Mouse (Mus musculus) kidney, postnatal 0 days (tissue): Measurements from ENCODE around the gene Trim46. TPM values are rescaled to one million over a fixed set of nuclear protein-coding genes. Genes with fewer than 3 reads are reported as not detected.

Source experiments
- ATAC-seq: fragments of 200-750 bp; cut with Nextera tagmentation; replicated peaks from 2 replicates; pipeline ENCODE4 v1.8.0; 2017; ENCODE audit warnings: low read depth, moderate number of reproducible peaks, moderate TSS enrichment, moderate library complexity; ENCODE audit not compliant: low FRiP score
- DNase-seq: peaks from one replicate; pipeline ENCODE4 v3.0.0-alpha.2; 2016; ENCODE audit warnings: low spot score
- H3K27ac ChIP-seq: fragments of 300-500 bp; sonication (generic); 2 replicates; pipeline ENCODE4 v1.5.1; 2014; ENCODE audit warnings: mild to moderate bottlenecking
- H3K27me3 ChIP-seq: fragments of 300-500 bp; sonication (generic); 2 replicates; pipeline ENCODE4 v1.6.1; 2014; ENCODE audit warnings: low read length, mixed read lengths; ENCODE audit not compliant: insufficient read depth
- H3K36me3 ChIP-seq: fragments of 300-500 bp; sonication (generic); 2 replicates; pipeline ENCODE4 v1.6.1; 2014; ENCODE audit warnings: low read length, mixed read lengths; ENCODE audit not compliant: insufficient read depth
- H3K4me1 ChIP-seq: fragments of 300-500 bp; sonication (generic); replicated peaks from 2 replicates; pipeline ENCODE4 v1.6.1; 2014; ENCODE audit warnings: antibody characterized with exemption, low read length, mixed read lengths; ENCODE audit not compliant: insufficient read depth
- H3K4me2 ChIP-seq: fragments of 300-500 bp; sonication (generic); 2 replicates; pipeline ENCODE4 v1.6.1; 2014; ENCODE audit warnings: mild to moderate bottlenecking, low read length, moderate library complexity, mixed read lengths
- H3K4me3 ChIP-seq: fragments of 300-500 bp; sonication (generic); replicated peaks from 2 replicates; pipeline ENCODE4 v1.5.1; 2014; ENCODE audit warnings: low read depth, low read length
- H3K9ac ChIP-seq: fragments of 300-500 bp; sonication (generic); 2 replicates; pipeline ENCODE4 v1.6.1; 2014; ENCODE audit warnings: low read depth, low read length
- H3K9me3 ChIP-seq: fragments of 300-500 bp; sonication (generic); replicated peaks from 2 replicates; pipeline ENCODE4 v1.6.1; 2016; ENCODE audit warnings: low read length, inconsistent platforms, mixed read lengths
- CTCF ChIP-seq: IDR thresholded peaks from 2 replicates; pipeline ENCODE4 v1.5.1; 2016; ENCODE audit warnings: antibody characterized with exemption, low read depth, mild to moderate bottlenecking, moderate library complexity
- WGBS: fragments of 180-500 bp; shearing (Covaris S2); extraction: QIAGEN DNeasy Blood & Tissue Kit; methylation state at CpG from one replicate; pipeline ENCODE4 v1.1.7; 2014; 5-methylcytosine and 5-hydroxymethylcytosine counted together
- polyA plus RNA-seq: library from polyadenylated mRNA; unstranded; fragments of >200 nt; fragmentation: Nextera tagmentation; extraction: Ambion mirVana; gene quantifications from 2 replicates; pipeline ENCODE4 v1.2.1, GENCODE M21; 2015

The Trim46 gene
- polyA plus RNA-seq, 1 experiment from 2014 or later: 3.7 TPM

GRCm38 (mm10) chr3:89250435-89251040 lies 4.4 kb upstream of the Trim46 start:
- 19% methylated on average over 7 of the region's 7 CpGs for WGBS
- DNase-seq (peak; percentile 79), ATAC-seq (peak; percentile 17; the same call in 1 of the 2 replicates)
- H3K36me3 ChIP-seq: no peaks in the 10 kb centered on the region
- 0 out of 2 replicates have a peak overlapping the region, but pooled peaks have one; percentile 29 for H3K4me2 ChIP-seq
- no peaks in the 10 kb centered on the region for H3K27me3 ChIP-seq
- no peaks in the 10 kb centered on the region for H3K9me3 ChIP-seq
- TF ChIP-seq CTCF: peak; percentile 88
- peaks cover 14% of the 10 kb centered on the region for H3K4me1 ChIP-seq
- H3K4me3 ChIP-seq: no peak overlapping the region
- H3K9ac ChIP-seq: no peak overlapping the region
- H3K27ac ChIP-seq: peak overlapping the region; percentile 77

DNA sequence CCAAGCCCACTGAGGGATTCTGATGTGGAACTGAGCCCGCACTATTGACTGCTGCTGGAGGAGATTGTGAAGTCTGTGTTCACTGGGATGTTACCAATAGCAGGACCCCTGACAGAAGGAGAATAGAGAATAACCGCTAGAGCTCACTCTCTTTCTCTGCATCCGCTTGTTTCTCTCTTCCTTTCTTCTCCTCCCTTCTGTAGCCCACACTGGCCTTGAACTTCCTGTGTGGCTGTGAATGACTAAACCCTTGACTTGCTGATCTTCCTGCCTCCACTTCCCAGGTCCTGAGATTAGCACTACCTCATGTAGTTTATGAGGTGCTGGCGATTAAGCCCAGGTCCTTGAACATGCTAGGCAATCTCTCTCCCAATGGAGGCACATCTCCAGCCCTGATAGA lies 1.4 kb upstream of the Trim46 start:
- no peak for ATAC-seq
- no peaks in the 10 kb centered on the region for H3K9me3 ChIP-seq
- 77% methylated on average over 4 of the region's 4 CpGs for whole genome bisulfite sequencing
- TF ChIP-seq CTCF: no peak
- H3K27ac ChIP-seq: no peak overlapping the region
- H3K4me3 ChIP-seq: no peak overlapping the region
- H3K9ac ChIP-seq: peak overlapping the region; percentile 72; the same call in 1 of the 2 replicates
- no peak for DNase-seq
- no peaks in the 10 kb centered on the region for H3K36me3 ChIP-seq
- peaks cover 29% of the 10 kb centered on the region for H3K4me1 ChIP-seq
- no peaks in the 10 kb centered on the region for H3K27me3 ChIP-seq
- peak overlapping the region; percentile 80 for H3K4me2 ChIP-seq

DNA sequence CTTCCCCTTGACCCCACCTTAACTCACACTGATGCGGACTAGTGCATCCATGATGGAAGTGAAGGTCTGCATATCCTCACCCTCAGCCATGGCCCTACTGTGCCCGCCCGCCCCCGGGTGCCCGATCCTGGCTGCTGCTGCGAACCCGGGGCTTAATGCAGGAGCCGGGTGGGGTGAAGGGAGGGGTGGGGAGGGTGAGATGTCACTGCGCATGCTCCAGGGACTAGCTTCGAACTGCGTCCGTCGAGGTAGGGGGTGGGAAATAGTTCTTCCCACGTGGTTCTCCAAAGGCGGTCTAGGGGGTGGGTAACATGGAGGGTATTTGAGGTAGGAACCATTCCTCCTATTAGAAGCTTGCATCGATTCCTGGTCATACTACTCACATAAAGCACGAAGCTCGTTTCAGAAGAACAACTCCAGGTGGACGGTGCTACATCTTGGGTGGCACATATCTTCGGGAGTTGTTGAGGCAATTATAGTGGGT lies 379 bp downstream of the Trim46 start, which contains the start of gene Krtcap2:
Gene Krtcap2, plus strand, starts transcription at position 279 of the 484 bp plus-strand sequence.
- Histone ChIP-seq H3K4me2 (peak within 1 kb of the TSS; percentile 80), H3K4me3 (peak within 1 kb of the TSS; percentile 76), H3K9ac (peak within 1 kb of the TSS; percentile 72), H3K27ac (peak within 1 kb of the TSS; percentile 62), H3K4me1 (peaks cover 18% of the 10 kb centered on the region), H3K9me3 (no peaks in the 10 kb centered on the region), H3K36me3 (no peaks in the 10 kb centered on the region), H3K27me3 (no peaks in the 10 kb centered on the region)
- DNase-seq: no peak
- WGBS: 3% methylated on average over 20 of the region's 20 CpGs
- ATAC-seq: peak; percentile 11; the same call in 1 of the 2 replicates
- TF ChIP-seq CTCF: no peak

GRCm38 (mm10) chr3:89244982-89245687 lies 974 bp downstream of the Trim46 start:
- ATAC-seq (0 out of 2 replicates have a peak, but pooled peaks have one; percentile 8), DNase-seq (peak; percentile 26)
- no peak for TF ChIP-seq CTCF
- Histone ChIP-seq H3K36me3 (no peaks in the 10 kb centered on the region), H3K4me1 (peaks cover 15% of the 10 kb centered on the region), H3K4me3 (peak overlapping the region; percentile 34), H3K4me2 (peak overlapping the region; percentile 80), H3K27me3 (no peaks in the 10 kb centered on the region), H3K9ac (peak overlapping the region; percentile 47; the same call in 1 of the 2 replicates), H3K9me3 (no peaks in the 10 kb centered on the region), H3K27ac (peak overlapping the region; percentile 36; the same call in 1 of the 2 replicates)
- 0% methylated on average over 16 of the region's 26 CpGs for WGBS

DNA sequence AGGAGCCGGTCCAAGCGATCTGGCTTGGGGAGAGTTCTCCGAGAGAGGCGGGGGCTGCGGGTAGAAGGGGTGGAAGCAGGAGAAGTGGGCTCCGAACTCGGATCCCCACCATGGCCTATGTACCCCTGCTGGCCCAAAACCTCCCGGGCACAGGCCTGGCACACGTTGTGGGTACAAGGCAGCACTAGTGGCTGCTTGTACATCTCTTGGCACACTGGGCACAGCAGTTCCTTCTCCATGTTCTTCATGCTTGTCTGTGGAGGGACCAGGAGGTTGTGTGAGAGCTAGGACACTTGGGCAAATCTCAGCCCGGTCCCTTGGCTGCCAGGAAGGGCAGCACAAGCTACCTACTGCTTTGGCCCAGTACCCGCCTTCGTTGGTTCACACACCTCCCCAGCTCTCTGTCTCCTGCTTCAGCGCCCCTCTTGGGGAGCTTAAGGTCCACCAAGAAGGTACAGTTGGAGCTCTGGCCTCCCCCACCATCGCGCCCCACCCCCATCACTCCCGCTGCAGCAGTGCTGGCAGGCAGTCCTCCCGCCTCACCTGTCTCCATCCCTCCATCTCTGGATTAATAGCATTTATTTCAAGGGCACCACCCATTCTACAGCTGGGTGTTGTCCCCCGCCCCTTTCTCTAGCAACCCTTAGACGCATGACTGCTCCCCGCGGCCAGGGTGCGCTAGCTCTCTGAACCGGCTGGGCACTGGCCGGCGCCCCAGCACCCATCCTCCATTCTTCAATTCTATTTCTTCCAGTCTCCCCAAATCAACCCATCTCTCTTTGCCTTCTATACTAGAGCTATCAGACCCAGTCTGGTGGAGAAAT lies 1.7 kb downstream of the Trim46 start:
- H3K27ac ChIP-seq: peak overlapping the region; percentile 36; the same call in 1 of the 2 replicates
- H3K9ac ChIP-seq: peak overlapping the region; percentile 47; the same call in 1 of the 2 replicates
- WGBS: 18% methylated on average over 25 of the region's 25 CpGs

More for the DNA sequence above, 1.7 kb downstream of the Trim46 start:
- H3K36me3 ChIP-seq: no peaks in the 10 kb centered on the region
- H3K4me3 ChIP-seq: peak overlapping the region; percentile 34
- peaks cover 15% of the 10 kb centered on the region for H3K4me1 ChIP-seq
- ATAC-seq: 0 out of 2 replicates have a peak, but pooled peaks have one; percentile 12
- DNase-seq: peak; percentile 66
- no peaks in the 10 kb centered on the region for H3K27me3 ChIP-seq
- H3K9me3 ChIP-seq: no peaks in the 10 kb centered on the region
- TF ChIP-seq CTCF: peak; percentile 44; the same call in 1 of the 2 replicates
- H3K4me2 ChIP-seq: peak overlapping the region; percentile 80
